Mouse (Mus musculus): Measurements from ENCODE around the gene Pth1r.
A peak's percentile ranks its signal among the peaks of the same experiment; 100 is the strongest.

The Pth1r gene

GRCm38 (mm10) chr9:110680736-110681507, 66.0 kb downstream of the Pth1r start:
- no peak for DNase-seq

- no peak for DNase-seq
Measured at GRCm38 (mm10) chr9:110678886-110679285, 68.1 kb downstream of the Pth1r start.

- DNase-seq = no peak
Measured at GRCm38 (mm10) chr9:110676492-110676911, 70.4 kb downstream of the Pth1r start.

- peak; percentile 86 for DNase-seq
Measured at GRCm38 (mm10) chr9:110673107-110673752, 73.7 kb downstream of the Pth1r start.

GRCm38 (mm10) chr9:110672462-110673106, 74.4 kb downstream of the Pth1r start:
- DNase-seq = peak; percentile 76
